Mouse (Mus musculus): ENCODE measurements around the gene Rps6kb2. TPM values are rescaled to one million over a fixed set of nuclear protein-coding genes. Genes with fewer than 3 reads are reported as not detected.

Gene Rps6kb2
- 28.6 and 31.4 TPM in 2 replicates for polyA plus RNA-seq (2015; fragmentation: Nextera tagmentation; extraction: Ambion mirVana)

GRCm38 (mm10) chr19:4162646-4163542 is at the start of gene Rps6kb2:
Gene Rps6kb2, minus strand, starts transcription at chr19:4163354.

GRCm38 (mm10) chr19:4201291-4201909 is 38.2 kb upstream of the Rps6kb2 start, which contains the start of gene Rad9a:
Gene Rad9a, minus strand, starts transcription at chr19:4201662.

GRCm38 (mm10) chr19:4191528-4192250 is 28.5 kb upstream of the Rps6kb2 start, which contains the start of gene Ppp1ca:
Gene Ppp1ca, plus strand, starts transcription at chr19:4192065.

GRCm38 (mm10) chr19:4190831-4191334 is 27.7 kb upstream of the Rps6kb2 start, which contains the start of gene Tbc1d10c:
Gene Tbc1d10c, minus strand, starts transcription at chr19:4191284.

GRCm38 (mm10) chr19:4175368-4175947 is 12.3 kb upstream of the Rps6kb2 start, which contains the start of gene Carns1:
Gene Carns1, minus strand, starts transcription at chr19:4175479.

GRCm38 (mm10) chr19:4153232-4153654 is 9.9 kb downstream of the Rps6kb2 start, which contains the start of gene Ptprcap:
Gene Ptprcap, plus strand, starts transcription at chr19:4153604.

GRCm38 (mm10) chr19:4148491-4148806 is 14.7 kb downstream of the Rps6kb2 start, which contains the start of gene Coro1b:
Gene Coro1b, plus strand, starts transcription at chr19:4148619.

GRCm38 (mm10) chr19:4143759-4144268 is 19.3 kb downstream of the Rps6kb2 start, which contains the start of gene Cabp4:
Gene Cabp4, minus strand, starts transcription at chr19:4144033.

GRCm38 (mm10) chr19:4139446-4139845 is 23.7 kb downstream of the Rps6kb2 start, which contains the start of gene Gpr152:
Gene Gpr152, plus strand, starts transcription at chr19:4139787.

GRCm38 (mm10) chr19:4125741-4126696 is 37.1 kb downstream of the Rps6kb2 start, which contains the start of gene Aip:
Gene Aip, minus strand, starts transcription at chr19:4125858.

Other genes with a start within 250 kb of the Rps6kb2 start
- gene Aldh3b1, start 233.5 kb downstream of the Rps6kb2 start, polyA plus RNA-seq (2015; fragmentation: Nextera tagmentation; extraction: Ambion mirVana), result 3.3 and 8.6 TPM in 2 replicates
- 21.7 and 32.0 TPM in 2 replicates for gene Unc93b1, start 228.2 kb downstream of the Rps6kb2 start, polyA plus RNA-seq (2015; fragmentation: Nextera tagmentation; extraction: Ambion mirVana)
- gene Aldh3b3, start 204.7 kb downstream of the Rps6kb2 start, polyA plus RNA-seq (2015; fragmentation: Nextera tagmentation; extraction: Ambion mirVana), result 0.29 and 0.30 TPM in 2 replicates
- 122 and 144 TPM in 2 replicates for gene Aldh3b2, start 191.0 kb downstream of the Rps6kb2 start, polyA plus RNA-seq (2015; fragmentation: Nextera tagmentation; extraction: Ambion mirVana)
- 6.1 and 7.0 TPM in 2 replicates for gene Acy3, start 176.8 kb downstream of the Rps6kb2 start, polyA plus RNA-seq (2015; fragmentation: Nextera tagmentation; extraction: Ambion mirVana)
- 0.11 TPM in 1 of 2 replicates, not detected in the other for gene Tbx10, start 170.6 kb downstream of the Rps6kb2 start, polyA plus RNA-seq (2015; fragmentation: Nextera tagmentation; extraction: Ambion mirVana)
- 29.1 and 36.0 TPM in 2 replicates for gene Nudt8, start 162.8 kb downstream of the Rps6kb2 start, polyA plus RNA-seq (2015; fragmentation: Nextera tagmentation; extraction: Ambion mirVana)
- 0.82 and 1.3 TPM in 2 replicates for gene Gm49405, start 162.7 kb downstream of the Rps6kb2 start, polyA plus RNA-seq (2015; fragmentation: Nextera tagmentation; extraction: Ambion mirVana)
- 1.5 and 2.1 TPM in 2 replicates for gene Doc2g, start 160.0 kb downstream of the Rps6kb2 start, polyA plus RNA-seq (2015; fragmentation: Nextera tagmentation; extraction: Ambion mirVana)
- gene Ndufv1, start 150.5 kb downstream of the Rps6kb2 start, polyA plus RNA-seq (2015; fragmentation: Nextera tagmentation; extraction: Ambion mirVana), result 170 and 175 TPM in 2 replicates
- gene Gstp1, start 125.4 kb downstream of the Rps6kb2 start, polyA plus RNA-seq (2015; fragmentation: Nextera tagmentation; extraction: Ambion mirVana), result 432 and 441 TPM in 2 replicates
- 21.6 and 25.1 TPM in 2 replicates for gene Gstp2, start 117.3 kb downstream of the Rps6kb2 start, polyA plus RNA-seq (2015; fragmentation: Nextera tagmentation; extraction: Ambion mirVana)
- gene Gstp3, start 103.8 kb downstream of the Rps6kb2 start, polyA plus RNA-seq (2015; fragmentation: Nextera tagmentation; extraction: Ambion mirVana), result 0.33 and 0.52 TPM in 2 replicates
- gene Cabp2, start 81.8 kb downstream of the Rps6kb2 start, polyA plus RNA-seq (2015; fragmentation: Nextera tagmentation; extraction: Ambion mirVana), result not detected in 2 replicates
- 75.9 and 93.8 TPM in 2 replicates for gene Cdk2ap2, start 66.2 kb downstream of the Rps6kb2 start, polyA plus RNA-seq (2015; fragmentation: Nextera tagmentation; extraction: Ambion mirVana)
- 10.2 and 13.2 TPM in 2 replicates for gene Pitpnm1, start 63.4 kb downstream of the Rps6kb2 start, polyA plus RNA-seq (2015; fragmentation: Nextera tagmentation; extraction: Ambion mirVana)
- gene Aip, start 37.5 kb downstream of the Rps6kb2 start, polyA plus RNA-seq (2015; fragmentation: Nextera tagmentation; extraction: Ambion mirVana), result 76.9 and 77.9 TPM in 2 replicates
- gene Gpr152, start 23.6 kb downstream of the Rps6kb2 start, polyA plus RNA-seq (2015; fragmentation: Nextera tagmentation; extraction: Ambion mirVana), result not detected in 2 replicates
- 0.28 and 0.41 TPM in 2 replicates for gene Cabp4, start 19.3 kb downstream of the Rps6kb2 start, polyA plus RNA-seq (2015; fragmentation: Nextera tagmentation; extraction: Ambion mirVana)
- gene Coro1b, start 14.7 kb downstream of the Rps6kb2 start, polyA plus RNA-seq (2015; fragmentation: Nextera tagmentation; extraction: Ambion mirVana), result 130 and 133 TPM in 2 replicates
- gene Ptprcap, start 9.8 kb downstream of the Rps6kb2 start, polyA plus RNA-seq (2015; fragmentation: Nextera tagmentation; extraction: Ambion mirVana), result 0.54 and 0.65 TPM in 2 replicates
- 5.8 and 7.8 TPM in 2 replicates for gene Carns1, start 12.1 kb upstream of the Rps6kb2 start, polyA plus RNA-seq (2015; fragmentation: Nextera tagmentation; extraction: Ambion mirVana)
- gene Tbc1d10c, start 27.9 kb upstream of the Rps6kb2 start, polyA plus RNA-seq (2015; fragmentation: Nextera tagmentation; extraction: Ambion mirVana), result 1.3 and 1.5 TPM in 2 replicates
- 476 and 486 TPM in 2 replicates for gene Ppp1ca, start 28.7 kb upstream of the Rps6kb2 start, polyA plus RNA-seq (2015; fragmentation: Nextera tagmentation; extraction: Ambion mirVana)
- gene Rad9a, start 38.3 kb upstream of the Rps6kb2 start, polyA plus RNA-seq (2015; fragmentation: Nextera tagmentation; extraction: Ambion mirVana), result 12.6 and 15.8 TPM in 2 replicates
- 1.8 TPM in 2 replicates for gene Clcf1, start 50.9 kb upstream of the Rps6kb2 start, polyA plus RNA-seq (2015; fragmentation: Nextera tagmentation; extraction: Ambion mirVana)
- gene AC109138.7, start 51.0 kb upstream of the Rps6kb2 start, polyA plus RNA-seq (2015; fragmentation: Nextera tagmentation; extraction: Ambion mirVana), result not detected in 2 replicates
- 44.5 and 63.8 TPM in 2 replicates for gene Pold4, start 68.5 kb upstream of the Rps6kb2 start, polyA plus RNA-seq (2015; fragmentation: Nextera tagmentation; extraction: Ambion mirVana)
- 19.2 and 19.3 TPM in 2 replicates for gene Ssh3, start 105.8 kb upstream of the Rps6kb2 start, polyA plus RNA-seq (2015; fragmentation: Nextera tagmentation; extraction: Ambion mirVana)
- gene Ankrd13d, start 119.8 kb upstream of the Rps6kb2 start, polyA plus RNA-seq (2015; fragmentation: Nextera tagmentation; extraction: Ambion mirVana), result 7.9 and 8.3 TPM in 2 replicates
- 12.7 and 15.0 TPM in 2 replicates for gene Grk2, start 142.9 kb upstream of the Rps6kb2 start, polyA plus RNA-seq (2015; fragmentation: Nextera tagmentation; extraction: Ambion mirVana)
- 18.6 and 21.3 TPM in 2 replicates for gene Kdm2a, start 234.9 kb upstream of the Rps6kb2 start, polyA plus RNA-seq (2015; fragmentation: Nextera tagmentation; extraction: Ambion mirVana)

Data from urinary bladder, postnatal 0 days (tissue).